Mouse (Mus musculus) limb, embryonic 14.5 days (tissue): ENCODE measurements around the gene Rgs3. TPM values are rescaled to one million over a fixed set of nuclear protein-coding genes. Genes with fewer than 3 reads are reported as not detected.

ENCODE experiments used
- ATAC-seq: fragments of 200-750 bp; cut with Nextera tagmentation; 2 replicates; pipeline ENCODE4 v1.8.0; 2017; ENCODE audit warnings: low read depth, moderate number of reproducible peaks, moderate TSS enrichment; ENCODE audit not compliant: low FRiP score
- DNase-seq: peaks from one replicate; pipeline ENCODE4 v3.0.0-alpha.2; 2015; ENCODE audit warnings: low spot score
- H3K27ac ChIP-seq: fragments of 300-500 bp; sonication (generic); replicated peaks from 2 replicates; pipeline ENCODE4 v1.5.1; 2014; ENCODE audit warnings: low read depth, mild to moderate bottlenecking, low read length, moderate library complexity, mixed read lengths
- H3K27me3 ChIP-seq: fragments of 300-500 bp; sonication (generic); 2 replicates; pipeline ENCODE4 v1.6.1; 2014; ENCODE audit warnings: low read length, mixed read lengths; ENCODE audit not compliant: control insufficient read depth, insufficient read depth
- H3K36me3 ChIP-seq: fragments of 300-500 bp; sonication (generic); 2 replicates; pipeline ENCODE4 v1.6.1; 2014; ENCODE audit warnings: mild to moderate bottlenecking, low read length, moderate library complexity, mixed read lengths; ENCODE audit not compliant: control insufficient read depth, insufficient read depth
- H3K4me1 ChIP-seq: fragments of 300-500 bp; sonication (generic); 2 replicates; pipeline ENCODE4 v1.6.1; 2014; ENCODE audit warnings: antibody characterized with exemption, low read length, mixed read lengths; ENCODE audit not compliant: control insufficient read depth, insufficient read depth
- H3K4me2 ChIP-seq: fragments of 300-500 bp; sonication (generic); replicated peaks from 2 replicates; pipeline ENCODE4 v1.6.1; 2014; ENCODE audit warnings: low read depth, mild to moderate bottlenecking, low read length, moderate library complexity; ENCODE audit not compliant: severe bottlenecking
- H3K4me3 ChIP-seq: fragments of 300-500 bp; sonication (generic); replicated peaks from 2 replicates; pipeline ENCODE4 v1.5.1; 2014; ENCODE audit warnings: low read length
- H3K9ac ChIP-seq: fragments of 300-500 bp; sonication (generic); 2 replicates; pipeline ENCODE4 v1.6.1; 2014; ENCODE audit warnings: mild to moderate bottlenecking, low read depth, low read length, moderate library complexity; ENCODE audit not compliant: severe bottlenecking
- H3K9me3 ChIP-seq: fragments of 300-500 bp; sonication (generic); 2 replicates; pipeline ENCODE4 v1.6.1; 2016; ENCODE audit warnings: low read length; ENCODE audit not compliant: control insufficient read depth
- POLR2A ChIP-seq: fragments of 200-500 bp; IDR thresholded peaks from 2 replicates; pipeline ENCODE4 v1.8.0; 2012; ENCODE audit warnings: inconsistent platforms, mild to moderate bottlenecking, moderate library complexity, borderline replicate concordance; ENCODE audit not compliant: insufficient read depth, insufficient read length; ENCODE audit errors: extremely low read depth
- WGBS: fragments of 180-500 bp; shearing (Covaris S2); extraction: QIAGEN DNeasy Blood & Tissue Kit; methylation state at CpG from one replicate; pipeline ENCODE4 v1.1.7; 2014; 5-methylcytosine and 5-hydroxymethylcytosine counted together
- polyA plus RNA-seq, 2 experiments: library from polyadenylated mRNA; depleted of rRNA in 1 of 2; stranded (reverse) in 1 of 2; unstranded in 1 of 2; fragments of >200 nt; fragmentation: Nextera tagmentation in 1 of 2; extraction: Ambion mirVana in 1 of 2; gene quantifications; 2 replicates each; pipeline versions ENCODE4 v1.2.1 to v1.2.3; 2012 to 2014

Rgs3 gene
- polyA plus RNA-seq, 2 experiments: 37.6 to 67.6 TPM

DNA sequence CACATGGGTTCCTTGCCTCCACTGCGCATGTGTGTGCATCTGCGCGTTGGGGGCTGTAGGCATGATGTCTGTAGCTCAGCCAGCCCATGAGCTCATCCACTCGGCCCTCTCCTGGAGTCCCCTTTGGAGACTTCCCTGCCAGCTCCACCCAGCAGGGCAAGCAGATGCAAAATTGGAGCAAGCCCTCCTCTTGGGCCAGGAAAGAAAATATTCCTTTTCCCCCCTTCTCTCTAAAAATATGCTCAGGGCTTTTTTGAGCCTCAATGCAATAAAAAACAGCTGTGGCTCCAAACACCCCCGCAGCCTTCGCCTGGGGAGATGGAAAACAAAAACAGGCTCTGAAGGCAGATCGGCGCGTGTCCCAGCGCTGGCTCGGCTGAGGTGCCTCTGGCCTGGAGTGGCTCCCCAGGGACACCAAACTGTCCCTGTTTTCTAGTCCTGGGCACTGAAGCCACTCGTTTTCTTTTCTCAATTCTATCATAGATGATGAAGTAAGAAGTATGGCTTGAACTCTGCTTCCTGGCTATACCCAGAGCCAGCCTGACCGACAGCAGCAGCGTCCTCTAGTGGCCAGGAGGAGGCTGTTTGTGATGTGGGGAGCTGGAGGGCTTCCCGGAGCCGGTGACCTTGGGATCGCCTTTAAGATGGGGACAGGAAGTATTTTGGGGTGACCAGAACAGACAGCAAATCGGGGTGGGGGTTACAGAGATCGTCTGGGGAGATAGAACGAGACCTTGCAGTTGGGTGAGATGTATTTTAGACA is 168.1 kb downstream of the Rgs3 start:
- Histone ChIP-seq H3K4me2 (no peak overlapping the region), H3K36me3 (no peaks in the 10 kb centered on the region), H3K4me3 (no peak overlapping the region), H3K27me3 (no peaks in the 10 kb centered on the region), H3K9me3 (0 out of 2 replicates have a peak, but pooled peaks cover 2% of the 10 kb centered on the region), H3K4me1 (peaks cover 29% of the 10 kb centered on the region), H3K27ac (peak overlapping the region; percentile 44; the same call in 1 of the 2 replicates), H3K9ac (no peak overlapping the region)
- peak; percentile 34 for DNase-seq
- WGBS: 51% methylated on average over 20 of the region's 20 CpGs
- peak; percentile 81 for ATAC-seq
- TF ChIP-seq POLR2A: no peak

DNA sequence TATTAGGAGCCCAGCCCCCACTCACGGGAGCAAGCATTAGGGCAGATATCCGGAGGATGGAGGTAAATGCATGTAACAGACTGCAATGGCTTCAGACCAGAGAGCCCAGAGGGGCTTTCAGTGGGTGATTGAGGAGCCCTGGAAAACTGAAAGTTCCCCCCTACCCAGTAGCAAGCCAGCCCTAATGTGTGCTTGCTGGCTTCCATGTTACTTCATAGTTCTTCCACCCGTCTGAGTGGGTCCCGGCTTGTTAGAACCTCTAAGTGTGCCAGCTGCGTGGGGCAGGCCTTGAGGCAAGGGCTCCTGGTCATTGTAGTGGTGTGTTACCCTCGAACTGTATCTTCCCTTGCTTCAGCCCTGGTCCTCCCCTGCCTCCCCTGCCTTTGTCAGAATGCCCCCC is 168.8 kb downstream of the Rgs3 start:
- Histone ChIP-seq H3K9ac (no peak overlapping the region), H3K4me1 (peaks cover 36% of the 10 kb centered on the region), H3K9me3 (0 out of 2 replicates have a peak, but pooled peaks cover 2% of the 10 kb centered on the region), H3K27ac (no peak overlapping the region), H3K27me3 (no peaks in the 10 kb centered on the region), H3K36me3 (no peaks in the 10 kb centered on the region), H3K4me2 (no peak overlapping the region), H3K4me3 (no peak overlapping the region)
- TF ChIP-seq POLR2A: no peak
- DNase-seq (no peak), ATAC-seq (no peak)
- 69% methylated on average over 6 of the region's 6 CpGs for WGBS

DNA sequence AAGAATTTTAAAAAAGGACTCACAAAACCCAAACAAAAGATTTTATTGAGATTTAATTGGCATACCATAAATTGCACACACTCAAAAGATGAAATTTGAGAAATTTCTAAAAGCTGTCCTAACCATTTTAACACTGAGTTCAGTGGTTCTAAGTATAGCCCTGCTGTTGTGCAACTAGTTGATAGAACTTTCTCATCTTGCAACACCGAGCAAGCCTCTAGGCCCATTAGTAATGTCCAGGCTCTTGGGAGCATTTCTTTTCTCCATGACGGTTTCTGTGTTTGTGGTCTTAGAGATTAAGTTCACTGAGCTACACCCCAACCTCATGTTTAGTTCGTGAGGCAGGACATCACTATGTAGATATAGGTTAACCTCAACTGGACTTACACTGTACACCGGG is 169.5 kb downstream of the Rgs3 start:
- TF ChIP-seq POLR2A: no peak
- ATAC-seq (no peak), DNase-seq (no peak)
- Histone ChIP-seq H3K4me1 (peaks cover 43% of the 10 kb centered on the region), H3K4me2 (no peak overlapping the region), H3K36me3 (no peaks in the 10 kb centered on the region), H3K9me3 (0 out of 2 replicates have a peak, but pooled peaks cover 2% of the 10 kb centered on the region), H3K27me3 (no peaks in the 10 kb centered on the region), H3K9ac (no peak overlapping the region), H3K4me3 (no peak overlapping the region), H3K27ac (no peak overlapping the region)
- 79% methylated on average over 4 of the region's 4 CpGs for WGBS

DNA sequence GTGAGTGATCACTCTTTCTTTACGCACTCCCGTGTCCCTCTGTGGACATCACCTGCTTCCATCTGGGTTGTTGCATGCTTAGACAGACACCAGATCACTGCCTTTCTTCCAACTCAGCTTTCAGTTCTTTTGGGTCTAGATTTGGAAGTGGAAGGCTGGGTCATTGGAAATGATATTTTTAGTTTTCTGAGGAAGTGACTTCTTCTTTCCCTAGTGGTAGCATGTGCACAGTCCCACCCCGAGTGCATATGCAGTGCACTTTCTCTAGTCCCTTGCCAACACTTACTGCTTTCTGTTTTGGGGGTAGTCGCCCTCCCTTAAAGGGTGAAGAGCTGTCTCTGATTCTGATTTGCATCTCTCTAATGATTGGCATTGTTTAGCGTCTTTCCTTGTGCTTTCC is 170.3 kb downstream of the Rgs3 start:
- Histone ChIP-seq H3K27ac (no peak overlapping the region), H3K36me3 (no peaks in the 10 kb centered on the region), H3K27me3 (no peaks in the 10 kb centered on the region), H3K4me3 (no peak overlapping the region), H3K9me3 (0 out of 2 replicates have a peak, but pooled peaks cover under 1% of the 10 kb centered on the region), H3K4me2 (no peak overlapping the region), H3K4me1 (peaks cover 48% of the 10 kb centered on the region), H3K9ac (no peak overlapping the region)
- TF ChIP-seq POLR2A: no peak
- WGBS: 76% methylated on average over 5 of the region's 5 CpGs
- DNase-seq (no peak), ATAC-seq (no peak)

DNA sequence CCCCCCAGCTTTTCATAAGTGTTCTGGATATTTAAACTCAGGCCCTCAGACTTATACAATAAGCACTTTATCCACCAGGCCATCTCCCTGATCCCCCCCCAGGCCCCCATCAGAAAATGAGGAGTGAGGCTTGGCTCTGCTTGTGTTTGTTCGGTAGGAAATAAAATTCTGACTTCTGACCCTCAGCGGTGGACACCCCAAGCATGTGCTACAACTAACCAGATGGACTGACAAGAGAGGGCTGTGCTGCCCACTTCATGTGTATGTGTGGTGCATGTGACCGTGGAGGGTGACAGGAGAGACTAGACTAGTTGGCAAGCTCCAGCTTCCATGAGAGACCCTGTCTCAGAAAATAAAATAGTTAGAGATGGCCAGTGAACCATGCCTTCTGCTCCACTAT is 171.2 kb downstream of the Rgs3 start:
- Histone ChIP-seq H3K4me2 (no peak overlapping the region), H3K27me3 (no peaks in the 10 kb centered on the region), H3K36me3 (no peaks in the 10 kb centered on the region), H3K4me1 (peaks cover 57% of the 10 kb centered on the region), H3K27ac (no peak overlapping the region), H3K9ac (no peak overlapping the region), H3K4me3 (no peak overlapping the region), H3K9me3 (no peaks in the 10 kb centered on the region)
- 87% methylated on average over 3 of the region's 3 CpGs for WGBS
- DNase-seq (no peak), ATAC-seq (no peak)
- no peak for TF ChIP-seq POLR2A
